Mouse (Mus musculus) natural killer cell, adult 2 months (primary cell): ENCODE data around the gene Psmd3.

Experiments used
- DNase-seq, 2 experiments: peaks; one replicate each; pipeline ENCODE4 v3.0.0; 2022; ENCODE audit warnings: low spot score in 2 of 2

The Psmd3 gene

GRCm38 (mm10) chr11:98744456-98745019 is 62.2 kb downstream of the Psmd3 start:
- DNase-seq: no peak
